Mouse (Mus musculus) G1E (cell line): Measurements from ENCODE around the gene Ltbp1. TPM values are rescaled to one million over a fixed set of nuclear protein-coding genes. Genes with fewer than 3 reads are reported as not detected.

Experiments used
- ATAC-seq: 2 replicates; pipeline ENCODE4 v1.8.0; 2016; ENCODE audit warnings: mild to moderate bottlenecking; ENCODE audit not compliant: insufficient number of reproducible peaks, poor library complexity, low FRiP score, severe bottlenecking; ENCODE audit errors: extremely low read depth
- DNase-seq: peaks from one replicate; pipeline ENCODE4 v3.0.0; 2012; ENCODE audit warnings: low spot score
- H3K27me3 ChIP-seq: 2 replicates; pipeline ENCODE4 v1.6.1; 2012; ENCODE audit warnings: mild to moderate bottlenecking, low read length, inconsistent platforms; ENCODE audit not compliant: insufficient read depth
- H3K36me3 ChIP-seq: replicated peaks from 2 replicates; pipeline ENCODE3; 2012; ENCODE audit warnings: mild to moderate bottlenecking, inconsistent platforms
- H3K4me1 ChIP-seq: 2 replicates; pipeline ENCODE4 v1.6.1; 2012; ENCODE audit warnings: low read depth, low read length, inconsistent platforms, mixed read lengths; ENCODE audit not compliant: insufficient read depth
- H3K4me3 ChIP-seq: 2 replicates; pipeline ENCODE4 v1.5.1; 2012; ENCODE audit warnings: low read depth, mild to moderate bottlenecking, inconsistent platforms, low read length, moderate library complexity, mixed read lengths
- H3K9me3 ChIP-seq: replicated peaks from 2 replicates; pipeline ENCODE4 v1.6.1; 2012; ENCODE audit warnings: inconsistent platforms
- CTCF ChIP-seq: IDR thresholded peaks from 2 replicates; pipeline ENCODE4 v1.5.1; 2012; ENCODE audit warnings: low read depth, low read length, inconsistent platforms, mixed read lengths
- GATA1 ChIP-seq: IDR thresholded peaks from 2 replicates; pipeline ENCODE4 v1.6.1; 2012; ENCODE audit warnings: borderline replicate concordance, low read length, inconsistent platforms, mixed read lengths
- GATA2 ChIP-seq: IDR thresholded peaks from 2 replicates; pipeline ENCODE4 v1.6.1; 2012; ENCODE audit warnings: low read depth, low read length, inconsistent platforms, borderline replicate concordance
- POLR2AphosphoS5 ChIP-seq: IDR thresholded peaks from 2 replicates; pipeline ENCODE4 v1.6.1; 2012; ENCODE audit warnings: low read depth, low read length, inconsistent platforms; ENCODE audit not compliant: insufficient replicate concordance
- TAL1 ChIP-seq: conservative IDR thresholded peaks from 2 replicates; pipeline ENCODE4 v1.6.1; 2012; ENCODE audit warnings: low read depth, low read length, inconsistent platforms, mixed read lengths
- polyA plus RNA-seq: library from polyadenylated mRNA; stranded (reverse); fragments of >175 nt; gene quantifications from 2 replicates; pipeline ENCODE4 v1.2.3, GENCODE M21; 2012
- total RNA-seq, 2 experiments: library from RNA; stranded (forward) in 1 of 2; stranded (reverse) in 1 of 2; fragments of 200-1000 nt in 1 of 2; fragments of >200 nt in 1 of 2; fragmentation: Nextera tagmentation in 1 of 2; gene quantifications; 2 replicates each; pipeline ENCODE4 v1.2.3; 2014 to 2017

The Ltbp1 gene
- total and polyA plus RNA-seq, 3 experiments: 0.05 TPM; not detected in 2

DNA sequence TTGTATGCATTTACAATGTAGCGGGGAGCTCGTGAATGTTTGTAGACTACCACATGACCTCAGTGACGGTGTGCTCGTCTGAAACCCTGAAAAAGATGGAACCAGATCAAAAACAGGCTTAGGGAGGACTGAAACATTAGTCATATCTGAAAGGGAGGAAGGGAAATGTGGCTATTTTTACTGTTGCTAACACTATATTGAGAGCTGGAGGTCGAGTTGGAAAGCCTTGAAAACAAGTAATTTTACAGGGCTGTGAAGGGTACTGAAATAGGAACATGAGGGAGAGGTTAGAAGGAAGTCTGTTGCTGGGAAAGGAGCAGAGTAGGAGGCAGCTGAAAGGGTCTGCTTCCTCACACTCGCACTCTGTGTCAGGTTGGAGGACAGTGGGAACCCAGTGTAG lies 147.7 kb downstream of the Ltbp1 start:
- H3K27me3 ChIP-seq: no peaks in the 10 kb centered on the region
- H3K9me3 ChIP-seq: peaks cover 13% of the 10 kb centered on the region
- H3K4me3 ChIP-seq: no peak overlapping the region
- ATAC-seq (no peak), DNase-seq (no peak)
- TF ChIP-seq TAL1 (no peak), CTCF (no peak), GATA1 (no peak)
- no peaks in the 10 kb centered on the region for H3K36me3 ChIP-seq
- H3K4me1 ChIP-seq: no peaks in the 10 kb centered on the region

DNA sequence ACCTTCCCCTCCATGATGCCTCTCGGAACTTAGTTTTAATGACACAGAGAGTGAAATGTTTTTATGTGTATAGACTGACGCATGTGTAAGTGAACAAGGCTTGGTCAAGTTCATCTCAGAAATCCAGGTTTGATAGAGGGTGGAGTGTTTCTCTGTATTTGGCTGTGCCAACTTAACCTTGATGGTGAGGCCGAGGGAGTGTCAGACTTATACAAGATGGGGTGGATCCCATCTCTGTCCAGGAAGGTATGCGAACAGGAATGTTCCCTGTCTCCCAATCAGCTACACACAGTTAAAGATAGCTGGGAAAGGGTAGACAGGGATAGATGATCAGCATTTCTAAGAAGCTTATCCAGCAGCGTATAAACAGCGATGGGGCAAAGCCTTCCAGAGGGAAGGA lies 153.0 kb downstream of the Ltbp1 start:
- no peak overlapping the region for H3K4me3 ChIP-seq
- H3K27me3 ChIP-seq: no peaks in the 10 kb centered on the region
- peaks cover 33% of the 10 kb centered on the region for H3K9me3 ChIP-seq
- no peaks in the 10 kb centered on the region for H3K36me3 ChIP-seq
- ATAC-seq (no peak), DNase-seq (no peak)
- H3K4me1 ChIP-seq: no peaks in the 10 kb centered on the region
- TF ChIP-seq GATA1: no peak
- no peak for TF ChIP-seq GATA2
- TF ChIP-seq TAL1: no peak
- TF ChIP-seq POLR2AphosphoS5: no peak
- TF ChIP-seq CTCF: no peak

DNA sequence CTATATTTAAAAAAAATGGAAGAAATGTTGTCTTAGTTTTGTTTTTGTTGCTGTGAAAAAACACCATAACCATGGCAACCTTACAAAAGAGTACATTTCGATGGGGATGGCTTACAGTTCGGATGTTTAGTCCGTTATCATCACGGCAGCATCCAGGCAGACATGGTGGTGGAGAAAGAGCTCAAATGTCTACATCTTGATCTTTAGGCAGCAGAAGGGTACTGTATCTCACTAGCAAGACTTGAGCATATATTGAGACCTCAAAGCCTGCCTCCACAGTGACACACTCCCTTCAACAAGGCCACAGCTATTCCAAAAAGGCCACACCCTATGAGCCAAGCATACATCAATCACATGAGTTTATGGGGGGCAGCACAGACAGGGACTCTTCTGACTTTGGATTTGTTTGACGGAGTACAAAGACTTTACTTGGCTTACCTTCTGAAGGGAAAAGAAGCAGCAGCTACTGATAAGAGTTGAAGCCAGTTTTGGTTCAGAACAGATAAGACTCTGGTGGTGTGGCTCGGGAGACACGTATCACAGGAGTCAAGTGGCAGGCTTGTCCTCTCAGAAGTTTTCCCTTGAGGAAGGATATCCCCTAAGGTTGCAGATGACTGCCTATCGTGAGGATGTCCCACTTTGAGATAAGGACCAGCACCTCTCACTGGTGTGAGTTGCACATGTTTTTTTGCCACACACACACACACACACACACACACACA lies 153.9 kb downstream of the Ltbp1 start:
- H3K4me1 ChIP-seq: no peaks in the 10 kb centered on the region
- H3K27me3 ChIP-seq: no peaks in the 10 kb centered on the region
- no peak for DNase-seq
- no peaks in the 10 kb centered on the region for H3K36me3 ChIP-seq
- H3K9me3 ChIP-seq: peaks cover 33% of the 10 kb centered on the region
- ATAC-seq: no peak
- no peak overlapping the region for H3K4me3 ChIP-seq
- TF ChIP-seq GATA1 (no peak), CTCF (no peak), GATA2 (no peak), POLR2AphosphoS5 (no peak), TAL1 (no peak)

DNA sequence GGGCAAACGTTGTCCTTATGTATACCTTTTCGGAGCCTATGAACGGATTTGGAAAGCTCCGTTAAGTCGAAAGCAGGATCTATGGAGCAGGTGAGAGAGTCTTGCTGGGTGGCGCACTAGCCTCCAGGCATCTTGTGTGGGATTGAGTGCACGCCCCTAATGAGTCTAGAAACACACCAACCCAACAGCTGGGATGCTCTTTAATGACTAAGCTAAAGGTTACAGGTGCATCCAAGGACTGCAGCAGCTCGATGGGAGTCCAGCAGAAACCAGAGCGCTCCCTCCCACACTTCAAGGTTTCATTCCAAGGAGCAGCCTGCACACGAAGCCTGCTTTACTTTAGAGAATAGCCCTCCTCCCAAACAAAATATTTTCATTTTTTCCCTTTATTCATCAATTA lies 155.7 kb downstream of the Ltbp1 start:
- TF ChIP-seq TAL1 (no peak), CTCF (no peak), GATA1 (no peak), POLR2AphosphoS5 (no peak), GATA2 (no peak)
- Histone ChIP-seq H3K4me3 (no peak overlapping the region), H3K4me1 (no peaks in the 10 kb centered on the region), H3K36me3 (no peaks in the 10 kb centered on the region), H3K9me3 (peaks cover 34% of the 10 kb centered on the region), H3K27me3 (no peaks in the 10 kb centered on the region)
- ATAC-seq (no peak), DNase-seq (no peak)

DNA sequence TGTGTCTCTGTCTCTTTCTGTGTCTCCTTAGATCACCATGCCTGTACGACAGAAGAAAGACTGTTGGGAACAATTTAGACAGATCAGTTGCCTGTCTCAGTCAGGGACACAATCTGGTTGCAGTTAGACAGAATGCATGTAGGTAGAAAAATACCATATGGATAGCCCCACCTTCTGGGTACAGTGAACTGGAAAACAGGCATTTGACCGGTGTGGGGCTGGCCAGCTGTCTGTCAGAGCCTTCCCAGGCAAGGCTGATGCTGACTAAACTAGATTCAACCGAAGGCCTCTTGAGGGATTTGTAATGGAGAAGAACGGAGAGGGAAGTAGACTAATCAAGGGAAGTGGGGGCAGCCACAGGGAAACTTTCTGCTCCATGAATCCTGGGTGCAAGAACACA lies 156.6 kb downstream of the Ltbp1 start:
- Histone ChIP-seq H3K36me3 (no peaks in the 10 kb centered on the region), H3K9me3 (peaks cover 34% of the 10 kb centered on the region), H3K4me3 (no peak overlapping the region), H3K27me3 (no peaks in the 10 kb centered on the region), H3K4me1 (no peaks in the 10 kb centered on the region)
- TF ChIP-seq GATA2: no peak
- TF ChIP-seq TAL1: no peak
- TF ChIP-seq CTCF: no peak
- TF ChIP-seq GATA1: no peak
- no peak for TF ChIP-seq POLR2AphosphoS5
- no peak for ATAC-seq
- no peak for DNase-seq

DNA sequence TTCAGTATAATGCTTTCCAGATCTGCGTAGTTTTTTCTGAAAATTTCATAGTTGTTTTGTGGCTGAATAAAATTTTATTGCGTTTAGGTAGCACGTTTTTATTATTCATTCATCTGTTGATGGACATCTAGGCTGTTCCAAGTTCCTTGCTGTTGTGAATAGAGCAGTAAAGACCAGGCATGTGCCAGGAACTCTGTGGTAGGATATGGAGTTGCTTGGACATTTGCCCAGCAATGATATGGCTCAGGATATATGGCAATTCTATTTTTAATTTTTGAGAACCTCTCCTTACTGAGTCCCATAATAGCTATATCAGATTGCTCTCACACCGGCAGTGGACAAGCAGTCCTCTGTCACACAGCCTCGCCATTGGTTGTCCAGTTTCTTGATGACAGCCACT lies 159.2 kb downstream of the Ltbp1 start:
- no peaks in the 10 kb centered on the region for H3K4me1 ChIP-seq
- ATAC-seq (no peak), DNase-seq (no peak)
- no peak overlapping the region for H3K4me3 ChIP-seq
- H3K9me3 ChIP-seq: peaks cover 27% of the 10 kb centered on the region
- TF ChIP-seq POLR2AphosphoS5 (no peak), GATA1 (no peak), GATA2 (no peak), TAL1 (no peak)
- no peaks in the 10 kb centered on the region for H3K36me3 ChIP-seq
- H3K27me3 ChIP-seq: no peaks in the 10 kb centered on the region
